35 mouse cellular contexts compared by ENCODE assay signal in the genomic region with DNA sequence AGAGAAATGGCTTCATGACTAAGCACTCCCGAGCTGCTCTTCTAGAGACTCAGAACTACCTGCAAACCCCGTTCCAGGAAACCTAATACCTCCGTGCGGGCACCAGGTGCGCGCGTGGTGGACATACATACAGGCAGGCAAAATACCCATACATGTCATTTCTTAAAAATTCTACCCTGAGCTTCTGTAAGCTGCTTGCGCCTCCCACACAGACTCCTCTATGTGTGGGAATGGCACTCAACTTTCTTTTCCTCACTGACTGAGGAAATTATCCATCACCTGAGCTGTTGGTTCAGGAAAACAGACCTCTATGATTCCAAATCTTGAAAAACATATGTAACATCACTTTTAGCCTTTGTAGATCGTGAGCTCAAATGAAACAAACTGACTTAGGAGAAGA. TPM values are rescaled to one million over a fixed set of nuclear protein-coding genes. Genes with fewer than 3 reads are reported as not detected.
"Had no signal": no experiment of that assay in that cellular context is flagged by ENCODE, and none has a peak within 500 bp of the region (broad histone marks: within the 10 kb centered on the region; RNA-seq: fewer than 3 reads in every experiment).

No protein-coding gene starts in this region.

- H3K9ac ChIP-seq: heart, embryonic 12.5 days; hindbrain, embryonic 12.5 days; hindbrain, embryonic 14.5 days; intestine, embryonic 15.5 days; limb, embryonic 12.5 days; liver, embryonic 13.5 days; liver, embryonic 15.5 days had no signal

- H3K27ac ChIP-seq: heart, embryonic 10.5 days; hindbrain, embryonic 10.5 days; hindbrain, embryonic 12.5 days; hindbrain, embryonic 14.5 days; intestine, embryonic 15.5 days; limb, embryonic 10.5 days; limb, embryonic 12.5 days; liver, embryonic 13.5 days; liver, embryonic 15.5 days had no signal

- H3K27me3 ChIP-seq: heart, embryonic 12.5 days; hindbrain, embryonic 12.5 days; intestine, embryonic 15.5 days; limb, embryonic 12.5 days; liver, embryonic 13.5 days; liver, embryonic 15.5 days had no signal

- H3K4me3 ChIP-seq: heart, embryonic 10.5 days; heart, embryonic 12.5 days; hindbrain, embryonic 10.5 days; hindbrain, embryonic 12.5 days; intestine, embryonic 15.5 days; layer of hippocampus, adult 2 months; limb, embryonic 10.5 days; limb, embryonic 12.5 days; liver, embryonic 13.5 days; liver, embryonic 15.5 days had no signal

- DNase-seq: gastrocnemius, postnatal 10 days; gastrocnemius, postnatal 25 days; heart, postnatal 10 days; heart, postnatal 4 days; kidney, adult 18-20 months; kidney, adult 8-10 months; kidney, postnatal 10 days; kidney, postnatal 25 days; kidney, postnatal 4 days; liver; liver, embryonic 13.5 days had no signal

RNA-seq across cellular contexts. Expression of a gene that starts 30.4 kb away (rescaled TPM):
- total RNA-seq: gastrocnemius, adult 18-20 months; gastrocnemius, postnatal 10 days; gastrocnemius, postnatal 25 days; gastrocnemius, postnatal 4 days; granulocyte monocyte progenitor cell, adult 5-6 weeks; layer of hippocampus, adult 2 months; layer of hippocampus, postnatal 10 days; layer of hippocampus, postnatal 25 days; left cerebral cortex, postnatal 36 days had no signal
- polyA plus RNA-seq: frontal cortex, adult 2 months; heart, embryonic 12.5 days; heart, embryonic 14.5 days; heart, embryonic 16.5 days; hindbrain, embryonic 10.5 days; hindbrain, embryonic 12.5 days; hindbrain, embryonic 14.5 days; hindbrain, embryonic 16.5 days; inflammation-experienced regulatory T-cells, adult 6 months; intestine, embryonic 15.5 days; intestine, postnatal 0 days; kidney, embryonic 14.5 days; limb, embryonic 10.5 days; limb, embryonic 12.5 days; limb, embryonic 14.5 days; liver, embryonic 13.5 days; liver, embryonic 15.5 days had no signal
